Mouse (Mus musculus) neural tube, embryonic 15.5 days (tissue): Measurements from ENCODE around the gene Cmtr1. TPM values are rescaled to one million over a fixed set of nuclear protein-coding genes. Genes with fewer than 3 reads are reported as not detected.

Experiments
- ATAC-seq: fragments of 200-750 bp; cut with Nextera tagmentation; 2 replicates; pipeline ENCODE4 v1.8.0; 2017; ENCODE audit warnings: mild to moderate bottlenecking, moderate TSS enrichment, moderate library complexity; ENCODE audit not compliant: low FRiP score
- H3K27ac ChIP-seq: fragments of 300-500 bp; sonication (generic); replicated peaks from 2 replicates; pipeline ENCODE4 v1.5.1; 2015; ENCODE audit warnings: mild to moderate bottlenecking, inconsistent platforms
- H3K27me3 ChIP-seq: fragments of 300-500 bp; sonication (generic); replicated peaks from 2 replicates; pipeline ENCODE4 v1.6.1; 2015; ENCODE audit warnings: inconsistent platforms
- H3K36me3 ChIP-seq: fragments of 300-500 bp; sonication (generic); 2 replicates; pipeline ENCODE4 v1.6.1; 2015; ENCODE audit warnings: inconsistent platforms
- H3K4me1 ChIP-seq: fragments of 300-500 bp; sonication (generic); 2 replicates; pipeline ENCODE4 v1.6.1; 2015; ENCODE audit warnings: inconsistent platforms
- H3K4me2 ChIP-seq: fragments of 300-500 bp; sonication (generic); 2 replicates; pipeline ENCODE4 v1.6.1; 2015; ENCODE audit warnings: inconsistent platforms, mild to moderate bottlenecking, moderate library complexity
- H3K4me3 ChIP-seq: fragments of 300-500 bp; sonication (generic); replicated peaks from 2 replicates; pipeline ENCODE4 v1.5.1; 2015; ENCODE audit warnings: mild to moderate bottlenecking, inconsistent platforms
- H3K9ac ChIP-seq: fragments of 300-500 bp; sonication (generic); replicated peaks from 2 replicates; pipeline ENCODE4 v1.6.1; 2015; ENCODE audit warnings: mild to moderate bottlenecking, inconsistent platforms
- H3K9me3 ChIP-seq: fragments of 300-500 bp; sonication (generic); replicated peaks from 2 replicates; pipeline ENCODE4 v1.6.1; 2016; ENCODE audit warnings: inconsistent platforms
- WGBS: fragments of 180-500 bp; shearing (Covaris S2); methylation state at CpG from one replicate; pipeline ENCODE4 v1.1.7; 2015; ENCODE audit warnings: mixed read lengths; 5-methylcytosine and 5-hydroxymethylcytosine counted together
- polyA plus RNA-seq: library from polyadenylated mRNA; unstranded; fragments of >200 nt; fragmentation: Nextera tagmentation; extraction: Ambion mirVana; gene quantifications from 2 replicates; pipeline ENCODE4 v1.2.1, GENCODE M21; 2015

Gene Cmtr1
- polyA plus RNA-seq, 1 experiment from 2014 or later, result 119 TPM

DNA sequence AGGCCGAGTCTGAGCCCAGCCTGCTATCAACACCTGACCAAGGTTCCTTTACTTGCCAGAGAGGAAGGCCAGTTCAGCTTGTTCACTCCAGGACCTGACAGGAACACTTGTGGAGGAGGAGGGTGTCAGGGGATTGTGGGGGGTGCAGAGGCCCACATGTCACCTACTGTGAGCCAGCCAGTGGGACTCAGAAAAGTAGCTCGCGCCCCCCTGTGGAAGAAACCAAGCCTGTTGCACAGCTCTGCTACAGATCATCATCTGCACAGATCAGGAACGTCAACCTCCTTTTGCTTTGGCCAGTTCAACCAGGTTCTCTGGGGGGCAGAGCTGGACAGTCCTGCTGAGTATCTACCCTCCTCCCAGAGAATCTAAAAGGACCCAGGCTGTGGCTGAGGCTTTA is 94.1 kb downstream of the Cmtr1 start:
- peaks cover 21% of the 10 kb centered on the region for H3K4me1 ChIP-seq
- H3K9ac ChIP-seq, result no peak overlapping the region
- ATAC-seq, result no peak
- 50% methylated on average over 4 of the region's 4 CpGs for WGBS
- H3K36me3 ChIP-seq, result no peaks in the 10 kb centered on the region
- H3K4me3 ChIP-seq, result no peak overlapping the region
- H3K27me3 ChIP-seq, result peaks cover 6% of the 10 kb centered on the region; the same call in 1 of the 2 replicates
- H3K27ac ChIP-seq, result no peak overlapping the region
- H3K9me3 ChIP-seq, result no peaks in the 10 kb centered on the region
- H3K4me2 ChIP-seq, result no peak overlapping the region

Other genes starting within 250 kb of the Cmtr1 start
- gene Pim1, start 169.8 kb upstream of the Cmtr1 start, polyA plus RNA-seq, result 9.0 and 15.8 TPM in 2 replicates
- gene Gm17657, start 111.0 kb upstream of the Cmtr1 start, polyA plus RNA-seq, result not detected in 2 replicates
- gene Tbc1d22b, start 110.8 kb upstream of the Cmtr1 start, polyA plus RNA-seq, result 25.7 and 29.4 TPM in 2 replicates
- gene Tmem217, start 108.2 kb upstream of the Cmtr1 start, polyA plus RNA-seq, result 1.2 and 1.5 TPM in 2 replicates
- gene Rnf8, start 45.8 kb upstream of the Cmtr1 start, polyA plus RNA-seq, result 78.0 and 78.6 TPM in 2 replicates
- 1.7 and 2.4 TPM in 2 replicates for gene Gm28043, start 45.7 kb upstream of the Cmtr1 start, polyA plus RNA-seq
- gene Ccdc167, start 56.4 kb downstream of the Cmtr1 start, polyA plus RNA-seq, result 10.1 and 10.4 TPM in 2 replicates